Mouse (Mus musculus) stomach, embryonic 15.5 days (tissue): Measurements from ENCODE around the gene Zdhhc6. TPM values are rescaled to one million over a fixed set of nuclear protein-coding genes. Genes with fewer than 3 reads are reported as not detected.

Experiments
- ATAC-seq: fragments of 200-750 bp; cut with Nextera tagmentation; 2 replicates; pipeline ENCODE4 v1.8.0; 2017; ENCODE audit warnings: low read depth, moderate number of reproducible peaks, moderate TSS enrichment; ENCODE audit not compliant: insufficient read depth, low FRiP score
- H3K27ac ChIP-seq: fragments of 300-500 bp; sonication (generic); 2 replicates; pipeline ENCODE4 v1.5.1; 2015; ENCODE audit warnings: mild to moderate bottlenecking, inconsistent platforms
- H3K27me3 ChIP-seq: fragments of 300-500 bp; sonication (generic); replicated peaks from 2 replicates; pipeline ENCODE4 v1.6.1; 2015; ENCODE audit warnings: inconsistent platforms
- H3K36me3 ChIP-seq: fragments of 300-500 bp; sonication (generic); 2 replicates; pipeline ENCODE4 v1.6.1; 2015; ENCODE audit warnings: inconsistent platforms
- H3K4me1 ChIP-seq: fragments of 300-500 bp; sonication (generic); 2 replicates; pipeline ENCODE4 v1.6.1; 2015; ENCODE audit warnings: inconsistent platforms
- H3K4me2 ChIP-seq: fragments of 300-500 bp; sonication (generic); 2 replicates; pipeline ENCODE4 v1.6.1; 2015; ENCODE audit warnings: mild to moderate bottlenecking, inconsistent platforms
- H3K4me3 ChIP-seq: fragments of 300-500 bp; sonication (generic); replicated peaks from 2 replicates; pipeline ENCODE4 v1.5.1; 2015; ENCODE audit warnings: inconsistent platforms
- H3K9ac ChIP-seq: fragments of 300-500 bp; sonication (generic); 2 replicates; pipeline ENCODE4 v1.6.1; 2015; ENCODE audit warnings: inconsistent platforms
- H3K9me3 ChIP-seq: fragments of 300-500 bp; sonication (generic); 2 replicates; pipeline ENCODE4 v1.6.1; 2016; ENCODE audit warnings: inconsistent platforms
- WGBS: fragments of 180-500 bp; shearing (Covaris S2); methylation state at CpG from one replicate; pipeline ENCODE4 v1.1.7; 2015; 5-methylcytosine and 5-hydroxymethylcytosine counted together
- polyA plus RNA-seq: library from polyadenylated mRNA; unstranded; fragments of >200 nt; fragmentation: Nextera tagmentation; extraction: Ambion mirVana; gene quantifications from 2 replicates; pipeline ENCODE4 v1.2.1, GENCODE M21; 2015

Zdhhc6 gene
- polyA plus RNA-seq, 1 experiment from 2014 or later: 96.8 TPM

- Histone ChIP-seq H3K27ac (no peak overlapping the region), H3K36me3 (no peaks in the 10 kb centered on the region), H3K27me3 (no peaks in the 10 kb centered on the region), H3K9me3 (no peaks in the 10 kb centered on the region), H3K4me2 (no peak overlapping the region), H3K4me1 (no peaks in the 10 kb centered on the region), H3K9ac (no peak overlapping the region), H3K4me3 (no peak overlapping the region)
- WGBS: 86% methylated on average over 5 of the region's 5 CpGs
- ATAC-seq: no peak
These were observed 79.3 kb downstream of the Zdhhc6 start for GRCm38 (mm10) chr19:55236564-55236963.

GRCm38 (mm10) chr19:55236026-55236425 lies 79.8 kb downstream of the Zdhhc6 start:
- no peak overlapping the region for H3K27ac ChIP-seq
- H3K4me1 ChIP-seq: no peaks in the 10 kb centered on the region
- no peaks in the 10 kb centered on the region for H3K9me3 ChIP-seq
- no peaks in the 10 kb centered on the region for H3K36me3 ChIP-seq
- no peak overlapping the region for H3K9ac ChIP-seq
- no peak overlapping the region for H3K4me3 ChIP-seq
- H3K4me2 ChIP-seq: no peak overlapping the region
- no peak for ATAC-seq
- WGBS: 19% methylated on average over 2 of the region's 2 CpGs
- H3K27me3 ChIP-seq: no peaks in the 10 kb centered on the region

GRCm38 (mm10) chr19:55232136-55232535 lies 83.7 kb downstream of the Zdhhc6 start:
- Histone ChIP-seq H3K27ac (0 out of 2 replicates have a peak overlapping the region, but pooled peaks have one; percentile 11), H3K9me3 (no peaks in the 10 kb centered on the region), H3K9ac (no peak overlapping the region), H3K27me3 (no peaks in the 10 kb centered on the region), H3K4me2 (no peak overlapping the region), H3K36me3 (no peaks in the 10 kb centered on the region), H3K4me1 (no peaks in the 10 kb centered on the region), H3K4me3 (no peak overlapping the region)
- ATAC-seq: peak; percentile 51
- WGBS: 44% methylated on average over 8 of the region's 8 CpGs

GRCm38 (mm10) chr19:55231081-55231480 lies 84.8 kb downstream of the Zdhhc6 start:
- Histone ChIP-seq H3K4me3 (no peak overlapping the region), H3K4me2 (no peak overlapping the region), H3K27me3 (no peaks in the 10 kb centered on the region), H3K9ac (no peak overlapping the region), H3K4me1 (no peaks in the 10 kb centered on the region), H3K9me3 (no peaks in the 10 kb centered on the region), H3K36me3 (no peaks in the 10 kb centered on the region), H3K27ac (no peak overlapping the region)
- WGBS: 69% methylated on average over 10 of the region's 10 CpGs
- no peak for ATAC-seq

- no peaks in the 10 kb centered on the region for H3K4me1 ChIP-seq
- WGBS: 73% methylated on average over 7 of the region's 7 CpGs
These were observed 88.7 kb downstream of the Zdhhc6 start for GRCm38 (mm10) chr19:55227135-55227534.

GRCm38 (mm10) chr19:55226621-55227020 lies 89.2 kb downstream of the Zdhhc6 start:
- H3K4me1 ChIP-seq: no peaks in the 10 kb centered on the region
- WGBS: 74% methylated on average over 5 of the region's 5 CpGs
- H3K4me3 ChIP-seq: no peak overlapping the region
- H3K9ac ChIP-seq: no peak overlapping the region
- no peak for ATAC-seq
- no peak overlapping the region for H3K4me2 ChIP-seq
- no peaks in the 10 kb centered on the region for H3K27me3 ChIP-seq
- H3K9me3 ChIP-seq: no peaks in the 10 kb centered on the region
- no peaks in the 10 kb centered on the region for H3K36me3 ChIP-seq
- H3K27ac ChIP-seq: no peak overlapping the region

More at GRCm38 (mm10) chr19:55227135-55227534, 88.7 kb downstream of the Zdhhc6 start:
- no peak overlapping the region for H3K4me3 ChIP-seq
- H3K9me3 ChIP-seq: no peaks in the 10 kb centered on the region
- no peak for ATAC-seq
- no peak overlapping the region for H3K4me2 ChIP-seq
- no peak overlapping the region for H3K9ac ChIP-seq
- no peaks in the 10 kb centered on the region for H3K27me3 ChIP-seq
- no peaks in the 10 kb centered on the region for H3K36me3 ChIP-seq
- no peak overlapping the region for H3K27ac ChIP-seq

- no peak for ATAC-seq
- H3K9me3 ChIP-seq: no peaks in the 10 kb centered on the region
- WGBS: 86% methylated on average over 9 of the region's 9 CpGs
These were observed 93.6 kb downstream of the Zdhhc6 start for GRCm38 (mm10) chr19:55222268-55222667.

More at GRCm38 (mm10) chr19:55222268-55222667, 93.6 kb downstream of the Zdhhc6 start:
- no peak overlapping the region for H3K4me3 ChIP-seq
- H3K9ac ChIP-seq: no peak overlapping the region
- no peaks in the 10 kb centered on the region for H3K36me3 ChIP-seq
- peaks cover 10% of the 10 kb centered on the region; the same call in 1 of the 2 replicates for H3K4me1 ChIP-seq
- no peak overlapping the region for H3K4me2 ChIP-seq
- H3K27ac ChIP-seq: no peak overlapping the region
- H3K27me3 ChIP-seq: no peaks in the 10 kb centered on the region

Other genes with a start within 250 kb of the Zdhhc6 start
- 18.0 and 19.0 TPM in 2 replicates for gene Gpam, start 188.8 kb downstream of the Zdhhc6 start, polyA plus RNA-seq
- not detected in 2 replicates for gene Tectb, start 135.3 kb downstream of the Zdhhc6 start, polyA plus RNA-seq
- 0.05 and 0.08 TPM in 2 replicates for gene Gucy2g, start 74.8 kb downstream of the Zdhhc6 start, polyA plus RNA-seq
- gene Acsl5, start 64.1 kb downstream of the Zdhhc6 start, polyA plus RNA-seq: 115 and 116 TPM in 2 replicates
- gene Vti1a, start 263 bp upstream of the Zdhhc6 start, polyA plus RNA-seq: 23.5 and 26.4 TPM in 2 replicates